Mouse (Mus musculus) ES-Bruce4 (cell line): ENCODE measurements around the gene Agtrap.

Source experiments
- CTCF ChIP-seq: IDR thresholded peaks from one replicate; pipeline ENCODE4 v1.8.1; 2011; ENCODE audit warnings: low read depth, low read length
- EP300 ChIP-seq: IDR thresholded peaks from 2 replicates; pipeline ENCODE4 v1.6.1; 2011; ENCODE audit warnings: low read depth, low read length; ENCODE audit not compliant: insufficient read depth
- POLR2A ChIP-seq: IDR thresholded peaks from one replicate; pipeline ENCODE4 v1.8.1; 2011; ENCODE audit warnings: low read length; ENCODE audit not compliant: insufficient read depth

DNA sequence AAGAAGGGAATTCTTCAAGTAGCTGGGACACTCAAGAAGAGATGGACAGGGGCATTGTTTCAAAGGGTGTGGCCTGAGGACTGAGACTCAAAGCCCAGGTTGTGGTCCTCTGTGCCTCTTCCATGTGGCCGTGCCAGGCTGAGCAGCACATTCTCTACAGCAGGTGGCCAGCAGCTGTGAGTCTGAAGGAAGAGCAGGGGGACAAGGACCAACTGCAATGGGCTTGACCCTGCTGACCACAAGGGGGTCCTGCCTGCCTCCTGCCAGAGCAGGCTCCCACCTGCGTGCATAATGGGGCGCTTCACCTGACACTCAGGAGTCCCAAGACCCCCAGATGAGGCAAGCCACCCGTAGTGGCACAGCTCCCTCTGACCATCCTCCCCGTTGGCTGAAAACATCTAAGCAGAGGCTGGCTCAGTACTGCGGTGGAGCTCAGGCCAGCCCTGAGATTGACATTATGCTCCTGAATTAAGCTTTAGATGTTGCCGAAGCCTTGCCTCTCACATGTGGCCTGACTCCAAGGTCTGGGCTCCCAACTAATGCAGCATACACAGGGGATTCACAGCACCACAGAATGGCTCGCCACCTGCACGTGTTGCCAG, 29.5 kb downstream of the Agtrap start:
- no peak for TF ChIP-seq CTCF
- TF ChIP-seq POLR2A, result no peak
- TF ChIP-seq EP300, result no peak
